Mouse (Mus musculus) left cerebral cortex, adult 8-10 months (tissue): ENCODE data around the gene Timp2. TPM values are rescaled to one million over a fixed set of nuclear protein-coding genes. Genes with fewer than 3 reads are reported as not detected.

Source experiments
- total RNA-seq, 4 experiments: library from RNA; stranded (reverse); gene quantifications; 2 replicates each; pipeline ENCODE4 v1.2.4; 2022

Gene Timp2
- total RNA-seq, 4 experiments from 2014 or later, result 239 to 259 (median 249) TPM

Other genes with a start within 250 kb of the Timp2 start
- gene Dnah17, start 225.1 kb downstream of the Timp2 start, total RNA-seq, result under 1 TPM; 0.07 to 0.34 (median 0.13) TPM
- gene Cyth1, start 107.1 kb downstream of the Timp2 start, total RNA-seq, result 10 to 100 TPM; 62.7 to 77.3 (median 68.8) TPM
- gene Usp36, start 65.5 kb downstream of the Timp2 start, total RNA-seq, result 10 to 100 TPM; 29.6 to 33.3 (median 30.1) TPM
- gene Cep295nl, start 13.2 kb downstream of the Timp2 start, total RNA-seq, result 1 to 10 TPM in 3 of 4 experiments, under 1 TPM in 1; 0.98 to 3.2 (median 1.5) TPM
- gene Lgals3bp, start 46.4 kb upstream of the Timp2 start, total RNA-seq, result 10 to 100 TPM; 20.8 to 62.8 (median 36.9) TPM
- gene Cant1, start 63.3 kb upstream of the Timp2 start, total RNA-seq, result 10 to 100 TPM; 36.6 to 40.3 (median 38.8) TPM
- gene C1qtnf1, start 72.5 kb upstream of the Timp2 start, total RNA-seq, result 1 to 10 TPM; 4.4 to 5.3 (median 4.9) TPM
- gene Engase, start 121.1 kb upstream of the Timp2 start, total RNA-seq, result 10 to 100 TPM; 12.6 to 18.2 (median 15.3) TPM